Mouse (Mus musculus) liver, embryonic 11.5 days (tissue): ENCODE measurements around the gene Fam227b. TPM values are rescaled to one million over a fixed set of nuclear protein-coding genes. Genes with fewer than 3 reads are reported as not detected.
A peak's percentile ranks its signal among the peaks of the same experiment; 100 is the strongest.

Source experiments
- ATAC-seq: fragments of 200-750 bp; cut with Nextera tagmentation; replicated peaks from 2 replicates; pipeline ENCODE4 v1.8.0; 2017; ENCODE audit warnings: moderate number of reproducible peaks, mild to moderate bottlenecking, moderate TSS enrichment, moderate library complexity; ENCODE audit not compliant: low FRiP score
- DNase-seq: peaks from one replicate; pipeline ENCODE4 v3.0.0-alpha.2; 2017; ENCODE audit warnings: low spot score
- H3K27ac ChIP-seq: fragments of 300-500 bp; sonication (generic); 2 replicates; pipeline ENCODE4 v1.5.1; 2014; ENCODE audit warnings: mild to moderate bottlenecking, low read depth, low read length, control low read depth
- H3K27me3 ChIP-seq: fragments of 300-500 bp; sonication (generic); replicated peaks from 2 replicates; pipeline ENCODE4 v1.6.1; 2014; ENCODE audit warnings: low read length, mixed read lengths; ENCODE audit not compliant: control insufficient read depth, insufficient read depth
- H3K36me3 ChIP-seq: fragments of 300-500 bp; sonication (generic); 2 replicates; pipeline ENCODE4 v1.6.1; 2014; ENCODE audit warnings: mild to moderate bottlenecking, low read length, moderate library complexity, mixed read lengths; ENCODE audit not compliant: control insufficient read depth, insufficient read depth
- H3K4me1 ChIP-seq: fragments of 300-500 bp; sonication (generic); replicated peaks from 2 replicates; pipeline ENCODE4 v1.6.1; 2014; ENCODE audit warnings: low read length, mixed read lengths; ENCODE audit not compliant: control insufficient read depth, insufficient read depth
- H3K4me2 ChIP-seq: fragments of 300-500 bp; sonication (generic); 2 replicates; pipeline ENCODE4 v1.6.1; 2014; ENCODE audit warnings: mild to moderate bottlenecking, control low read depth, moderate library complexity
- H3K4me3 ChIP-seq: fragments of 300-500 bp; sonication (generic); 2 replicates; pipeline ENCODE4 v1.5.1; 2014; ENCODE audit warnings: low read depth, low read length, control low read depth
- H3K9ac ChIP-seq: fragments of 300-500 bp; sonication (generic); 2 replicates; pipeline ENCODE4 v1.6.1; 2014; ENCODE audit warnings: low read depth, low read length, control low read depth
- H3K9me3 ChIP-seq: fragments of 300-500 bp; sonication (generic); 2 replicates; pipeline ENCODE4 v1.6.1; 2016; ENCODE audit warnings: low read length, inconsistent platforms, mixed read lengths; ENCODE audit not compliant: control insufficient read depth
- WGBS: fragments of 180-500 bp; shearing (Covaris S2); extraction: QIAGEN DNeasy Blood & Tissue Kit; methylation state at CpG from one replicate; pipeline ENCODE4 v1.1.7; 2014; 5-methylcytosine and 5-hydroxymethylcytosine counted together
- polyA plus RNA-seq: library from polyadenylated mRNA; unstranded; fragments of >200 nt; fragmentation: Nextera tagmentation; extraction: Ambion mirVana; gene quantifications from 2 replicates; pipeline ENCODE4 v1.2.1, GENCODE M21; 2014

The Fam227b gene
- polyA plus RNA-seq, 1 experiment from 2014 or later: not detected

DNA sequence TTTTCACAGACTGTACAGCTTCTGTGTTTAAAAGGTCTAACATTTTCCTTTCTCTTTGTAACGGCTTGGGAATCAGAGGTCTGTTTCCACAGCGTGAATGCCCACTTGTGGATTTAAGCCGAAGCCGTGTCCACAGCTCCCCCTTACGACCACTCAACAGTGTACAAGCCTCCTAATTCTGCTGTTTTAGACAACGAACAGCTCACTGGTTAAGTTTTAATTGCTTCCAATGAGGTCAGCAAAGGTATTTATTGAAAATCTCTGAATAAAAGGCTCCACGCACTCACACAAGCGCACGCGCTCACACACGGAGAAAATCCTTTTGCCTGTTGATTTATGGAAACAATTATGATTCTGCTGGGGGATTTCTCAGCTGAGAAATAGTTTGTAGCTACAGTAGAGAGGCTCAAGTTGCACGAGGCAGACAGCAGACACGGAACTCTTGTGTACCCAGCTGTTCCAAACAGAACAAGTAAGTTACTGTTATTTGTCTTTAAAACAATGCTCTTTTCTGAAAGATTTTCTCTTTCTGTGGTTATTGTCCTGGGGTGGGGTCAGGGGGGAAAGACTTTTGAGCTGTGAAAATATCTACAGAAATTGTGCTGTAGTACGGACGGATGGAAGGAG, 117.3 kb downstream of the Fam227b start, which contains the start of gene Fgf7:
Fgf7 (plus strand) TSS at position 280 of the 627 bp plus-strand sequence.
- no peaks in the 10 kb centered on the region for H3K9me3 ChIP-seq
- 78% methylated on average over 15 of the region's 15 CpGs for WGBS
- no peaks in the 10 kb centered on the region for H3K27me3 ChIP-seq
- H3K9ac ChIP-seq: no peak within 1 kb of the TSS
- no peak within 1 kb of the TSS for H3K27ac ChIP-seq
- no peaks in the 10 kb centered on the region for H3K36me3 ChIP-seq
- DNase-seq (no peak), ATAC-seq (no peak)
- no peaks in the 10 kb centered on the region for H3K4me1 ChIP-seq
- H3K4me2 ChIP-seq: no peak within 1 kb of the TSS
- no peak within 1 kb of the TSS for H3K4me3 ChIP-seq

- H3K36me3 ChIP-seq: no peaks in the 10 kb centered on the region
- DNase-seq (no peak), ATAC-seq (no peak)
- WGBS: 77% methylated on average over 8 of the region's 8 CpGs
- H3K4me2 ChIP-seq: no peak overlapping the region
- no peak overlapping the region for H3K27ac ChIP-seq
- H3K4me1 ChIP-seq: no peaks in the 10 kb centered on the region
- no peaks in the 10 kb centered on the region for H3K9me3 ChIP-seq
- H3K4me3 ChIP-seq: no peak overlapping the region
- H3K9ac ChIP-seq: no peak overlapping the region
- no peaks in the 10 kb centered on the region for H3K27me3 ChIP-seq
Observed at GRCm38 (mm10) chr2:126033114-126033972, 118.5 kb downstream of the Fam227b start.

- Histone ChIP-seq H3K4me3 (no peak overlapping the region), H3K9ac (no peak overlapping the region), H3K4me1 (no peaks in the 10 kb centered on the region), H3K27me3 (no peaks in the 10 kb centered on the region), H3K9me3 (no peaks in the 10 kb centered on the region), H3K4me2 (no peak overlapping the region), H3K36me3 (no peaks in the 10 kb centered on the region), H3K27ac (no peak overlapping the region)
- ATAC-seq: no peak
- no peak for DNase-seq
- WGBS: 62% methylated on average over 8 of the region's 8 CpGs
Observed at GRCm38 (mm10) chr2:126031186-126031900, 120.5 kb downstream of the Fam227b start.

DNA sequence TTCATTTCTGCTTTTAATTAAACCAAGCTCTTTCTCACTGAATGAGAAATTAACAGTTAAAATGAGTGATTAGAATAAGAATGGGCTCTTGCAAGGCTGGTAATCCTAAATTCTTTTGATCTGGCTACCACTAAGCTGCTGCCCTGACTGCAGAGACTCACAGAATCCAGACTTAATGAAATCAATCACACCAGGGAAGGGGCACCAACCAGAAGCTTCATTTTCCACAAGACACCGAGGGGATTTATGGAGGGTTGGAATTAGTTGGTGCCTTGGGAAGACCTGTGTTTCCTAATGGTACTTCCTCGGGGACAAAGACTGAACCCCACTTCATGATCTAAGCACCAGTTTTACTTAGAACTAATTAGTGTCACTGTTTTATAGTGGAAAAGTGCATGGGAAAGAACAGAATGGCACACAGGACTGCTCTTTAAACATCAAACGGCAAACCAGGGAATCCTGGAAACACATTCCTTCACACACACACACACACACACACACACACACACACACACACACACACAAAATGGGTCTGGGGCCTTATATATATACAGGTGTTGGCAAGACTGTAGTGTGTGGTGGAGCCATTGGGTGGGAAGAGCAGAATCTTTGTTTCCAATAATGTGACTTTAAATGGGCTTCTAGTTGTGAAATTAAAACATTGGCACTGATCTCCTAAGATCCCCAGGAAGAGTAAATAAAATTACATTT, 135.9 kb downstream of the Fam227b start:
- WGBS: 65% methylated on average over 3 of the region's 3 CpGs
- Histone ChIP-seq H3K9ac (no peak overlapping the region), H3K4me3 (no peak overlapping the region), H3K4me2 (no peak overlapping the region), H3K4me1 (no peaks in the 10 kb centered on the region), H3K27me3 (no peaks in the 10 kb centered on the region), H3K36me3 (no peaks in the 10 kb centered on the region), H3K9me3 (no peaks in the 10 kb centered on the region), H3K27ac (no peak overlapping the region)
- DNase-seq: no peak
- ATAC-seq: no peak

GRCm38 (mm10) chr2:126014989-126015710, 136.7 kb downstream of the Fam227b start:
- WGBS: 59% methylated on average over 12 of the region's 12 CpGs
- no peaks in the 10 kb centered on the region for H3K36me3 ChIP-seq
- H3K27me3 ChIP-seq: no peaks in the 10 kb centered on the region
- H3K4me3 ChIP-seq: no peak overlapping the region
- DNase-seq (no peak), ATAC-seq (no peak)
- H3K9ac ChIP-seq: no peak overlapping the region
- no peak overlapping the region for H3K27ac ChIP-seq
- no peaks in the 10 kb centered on the region for H3K4me1 ChIP-seq
- H3K4me2 ChIP-seq: no peak overlapping the region
- H3K9me3 ChIP-seq: no peaks in the 10 kb centered on the region

DNA sequence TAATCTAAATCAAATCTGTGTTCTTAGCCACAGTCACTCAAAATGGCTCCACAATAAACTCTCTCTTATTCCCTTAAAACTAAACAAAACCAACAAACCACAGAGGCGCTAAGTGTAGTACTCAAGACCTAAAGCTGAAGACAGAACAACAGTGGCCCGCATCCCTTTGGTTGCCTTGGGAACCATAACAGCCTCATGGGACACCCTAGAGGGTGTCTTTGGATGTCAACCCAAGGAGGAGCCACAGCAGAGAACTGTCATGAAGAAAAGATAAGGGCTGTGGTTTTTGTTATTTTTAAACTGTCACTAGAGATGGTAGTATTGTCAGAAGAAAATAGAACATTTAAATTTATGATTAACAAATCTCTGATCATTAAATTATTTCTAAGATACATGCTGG, 145.1 kb downstream of the Fam227b start:
- no peaks in the 10 kb centered on the region for H3K4me1 ChIP-seq
- no peak for DNase-seq
- ATAC-seq: peak; percentile 51; the same call in 1 of the 2 replicates
- H3K36me3 ChIP-seq: no peaks in the 10 kb centered on the region
- H3K4me3 ChIP-seq: no peak overlapping the region
- H3K27ac ChIP-seq: no peak overlapping the region
- H3K9me3 ChIP-seq: no peaks in the 10 kb centered on the region
- 83% methylated on average over 2 of the region's 2 CpGs for WGBS
- H3K4me2 ChIP-seq: no peak overlapping the region
- no peak overlapping the region for H3K9ac ChIP-seq
- no peaks in the 10 kb centered on the region for H3K27me3 ChIP-seq

DNA sequence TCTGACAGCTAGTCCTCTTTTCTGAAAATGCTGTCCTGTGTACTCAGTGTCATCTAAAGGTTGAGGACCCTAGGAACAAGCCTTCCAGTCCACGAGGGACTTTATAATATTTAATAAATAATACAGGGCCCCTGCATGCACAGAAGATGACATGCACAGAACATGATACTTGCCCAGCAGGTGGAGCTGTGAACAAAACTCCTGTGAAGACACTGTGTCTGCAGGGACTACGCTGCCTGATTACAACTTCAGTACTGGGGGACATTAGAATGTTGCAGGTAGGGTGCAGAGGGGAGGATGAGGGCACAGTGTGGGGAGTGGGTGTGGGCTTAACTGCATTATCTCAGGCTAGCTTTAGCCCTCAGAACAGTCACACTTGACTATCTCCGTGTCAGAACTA, 145.7 kb downstream of the Fam227b start:
- DNase-seq (no peak), ATAC-seq (peak; percentile 45; the same call in 1 of the 2 replicates)
- H3K9ac ChIP-seq: no peak overlapping the region
- H3K9me3 ChIP-seq: no peaks in the 10 kb centered on the region
- H3K27ac ChIP-seq: no peak overlapping the region
- no peaks in the 10 kb centered on the region for H3K36me3 ChIP-seq
- H3K27me3 ChIP-seq: no peaks in the 10 kb centered on the region
- H3K4me3 ChIP-seq: no peak overlapping the region
- WGBS: 39% methylated on average over 3 of the region's 3 CpGs
- H3K4me1 ChIP-seq: no peaks in the 10 kb centered on the region
- no peak overlapping the region for H3K4me2 ChIP-seq

- Histone ChIP-seq H3K4me2 (no peak overlapping the region), H3K27ac (no peak overlapping the region), H3K4me3 (no peak overlapping the region), H3K9me3 (no peaks in the 10 kb centered on the region), H3K9ac (no peak overlapping the region), H3K4me1 (no peaks in the 10 kb centered on the region), H3K27me3 (no peaks in the 10 kb centered on the region), H3K36me3 (no peaks in the 10 kb centered on the region)
- WGBS: 79% methylated on average over 5 of the region's 5 CpGs
- DNase-seq (no peak), ATAC-seq (no peak)
Observed at GRCm38 (mm10) chr2:126002291-126002690, 149.5 kb downstream of the Fam227b start.
